Mouse (Mus musculus) erythroblast, embryonic 14.5 days (primary cell): ENCODE measurements around the gene Pde1a. TPM values are rescaled to one million over a fixed set of nuclear protein-coding genes. Genes with fewer than 3 reads are reported as not detected.
"Not testable (repeated sequence)": the region's sequence is repeated elsewhere in the genome, so short reads cannot be mapped to it uniquely, and the experiment has no call there.

ENCODE experiments used
- H3K27me3 ChIP-seq: 2 replicates; pipeline ENCODE4 v1.6.1; 2012; ENCODE audit warnings: inconsistent platforms; ENCODE audit not compliant: control insufficient read depth
- H3K36me3 ChIP-seq: 2 replicates; pipeline ENCODE4 v1.6.1; 2012; ENCODE audit warnings: mild to moderate bottlenecking, inconsistent platforms; ENCODE audit not compliant: control insufficient read depth
- H3K4me1 ChIP-seq: 2 replicates; pipeline ENCODE4 v1.6.1; 2012; ENCODE audit warnings: inconsistent platforms; ENCODE audit not compliant: control insufficient read depth
- H3K4me3 ChIP-seq: replicated peaks from 2 replicates; pipeline ENCODE3; 2012; ENCODE audit warnings: moderate library complexity, mild to moderate bottlenecking, inconsistent platforms
- H3K9me3 ChIP-seq: 2 replicates; pipeline ENCODE4 v1.6.1; 2012; ENCODE audit warnings: low read length, inconsistent platforms, mixed read lengths; ENCODE audit not compliant: control insufficient read depth
- GATA1 ChIP-seq: IDR thresholded peaks from 2 replicates; pipeline ENCODE4 v1.6.1; 2012; ENCODE audit warnings: low read length, inconsistent platforms, mixed read lengths
- TAL1 ChIP-seq: IDR thresholded peaks from 3 replicates; pipeline ENCODE4 v1.6.1; 2012; ENCODE audit warnings: low read length, inconsistent platforms, mixed read lengths
- polyA plus RNA-seq: library from polyadenylated mRNA; stranded (reverse); fragments of >175 nt; gene quantifications from 2 replicates; pipeline ENCODE4 v1.2.3, GENCODE M21; 2012

The Pde1a gene
- polyA plus RNA-seq, 1 experiment = not detected

GRCm38 (mm10) chr2:79891760-79892570, 237.3 kb downstream of the Pde1a start:
- Histone ChIP-seq H3K27me3 (no peaks in the 10 kb centered on the region), H3K4me1 (no peaks in the 10 kb centered on the region)
- TF ChIP-seq TAL1 (no peak), GATA1 (no peak)

GRCm38 (mm10) chr2:79890726-79891125, 238.5 kb downstream of the Pde1a start:
- no peaks in the 10 kb centered on the region for H3K9me3 ChIP-seq
- no peaks in the 10 kb centered on the region for H3K4me1 ChIP-seq
- H3K36me3 ChIP-seq = no peaks in the 10 kb centered on the region
- H3K4me3 ChIP-seq = no peak overlapping the region
- no peaks in the 10 kb centered on the region for H3K27me3 ChIP-seq
- TF ChIP-seq TAL1 (no peak), GATA1 (no peak)

More at GRCm38 (mm10) chr2:79891760-79892570, 237.3 kb downstream of the Pde1a start:
- Histone ChIP-seq H3K9me3 (no peaks in the 10 kb centered on the region), H3K4me3 (no peak overlapping the region), H3K36me3 (no peaks in the 10 kb centered on the region)

- H3K9me3 ChIP-seq = no peaks in the 10 kb centered on the region
- H3K4me1 ChIP-seq = no peaks in the 10 kb centered on the region
- H3K4me3 ChIP-seq = no peak overlapping the region
- no peaks in the 10 kb centered on the region for H3K27me3 ChIP-seq
- H3K36me3 ChIP-seq = no peaks in the 10 kb centered on the region
- TF ChIP-seq GATA1 = no peak
- no peak for TF ChIP-seq TAL1
These were observed 245.5 kb downstream of the Pde1a start for GRCm38 (mm10) chr2:79883631-79884350.

- no peak for TF ChIP-seq GATA1
- TF ChIP-seq TAL1 = no peak
- no peaks in the 10 kb centered on the region for H3K9me3 ChIP-seq
- H3K36me3 ChIP-seq = no peaks in the 10 kb centered on the region
- no peaks in the 10 kb centered on the region for H3K27me3 ChIP-seq
- no peaks in the 10 kb centered on the region for H3K4me1 ChIP-seq
- H3K4me3 ChIP-seq = no peak overlapping the region
These were observed 246.0 kb downstream of the Pde1a start for GRCm38 (mm10) chr2:79883210-79883609.

GRCm38 (mm10) chr2:79865275-79865999, 263.8 kb downstream of the Pde1a start:
- H3K9me3 ChIP-seq = no peaks in the 10 kb centered on the region
- no peaks in the 10 kb centered on the region for H3K4me1 ChIP-seq
- H3K36me3 ChIP-seq = no peaks in the 10 kb centered on the region
- no peak overlapping the region for H3K4me3 ChIP-seq
- no peak for TF ChIP-seq TAL1
- TF ChIP-seq GATA1 = no peak
- H3K27me3 ChIP-seq = no peaks in the 10 kb centered on the region

- Histone ChIP-seq H3K4me3 (no peak overlapping the region), H3K27me3 (no peaks in the 10 kb centered on the region), H3K9me3 (no peaks in the 10 kb centered on the region), H3K4me1 (no peaks in the 10 kb centered on the region), H3K36me3 (no peaks in the 10 kb centered on the region)
- TF ChIP-seq GATA1 = no peak
- no peak for TF ChIP-seq TAL1
These were observed 272.4 kb downstream of the Pde1a start for GRCm38 (mm10) chr2:79856874-79857273.

- not testable (repeated sequence) for H3K36me3 ChIP-seq, H3K4me3 ChIP-seq, H3K9me3 ChIP-seq, H3K27me3 ChIP-seq, H3K4me1 ChIP-seq
These were observed 281.9 kb downstream of the Pde1a start for GRCm38 (mm10) chr2:79847396-79847795.

- no peak overlapping the region for H3K4me3 ChIP-seq
- TF ChIP-seq TAL1 (no peak), GATA1 (no peak)
These were observed 289.7 kb downstream of the Pde1a start for GRCm38 (mm10) chr2:79839513-79839912.

GRCm38 (mm10) chr2:79839090-79839489, 290.2 kb downstream of the Pde1a start:
- no peaks in the 10 kb centered on the region for H3K9me3 ChIP-seq
- H3K36me3 ChIP-seq = no peaks in the 10 kb centered on the region
- TF ChIP-seq GATA1 (no peak), TAL1 (no peak)
- no peaks in the 10 kb centered on the region for H3K4me1 ChIP-seq
- H3K4me3 ChIP-seq = no peak overlapping the region
- H3K27me3 ChIP-seq = no peaks in the 10 kb centered on the region

More at GRCm38 (mm10) chr2:79839513-79839912, 289.7 kb downstream of the Pde1a start:
- Histone ChIP-seq H3K4me1 (no peaks in the 10 kb centered on the region), H3K27me3 (no peaks in the 10 kb centered on the region), H3K9me3 (no peaks in the 10 kb centered on the region), H3K36me3 (no peaks in the 10 kb centered on the region)
